Mouse (Mus musculus) kidney, postnatal 0 days (tissue): ENCODE data around the gene Sepsecs. TPM values are rescaled to one million over a fixed set of nuclear protein-coding genes. Genes with fewer than 3 reads are reported as not detected.
"Not testable (repeated sequence)": the region's sequence is repeated elsewhere in the genome, so short reads cannot be mapped to it uniquely, and the experiment has no call there.

Experiments used
- ATAC-seq: fragments of 200-750 bp; cut with Nextera tagmentation; replicated peaks from 2 replicates; pipeline ENCODE4 v1.8.0; 2017; ENCODE audit warnings: low read depth, moderate number of reproducible peaks, moderate TSS enrichment, moderate library complexity; ENCODE audit not compliant: low FRiP score
- DNase-seq: peaks from one replicate; pipeline ENCODE4 v3.0.0-alpha.2; 2016; ENCODE audit warnings: low spot score
- H3K27ac ChIP-seq: fragments of 300-500 bp; sonication (generic); 2 replicates; pipeline ENCODE4 v1.5.1; 2014; ENCODE audit warnings: mild to moderate bottlenecking
- H3K27me3 ChIP-seq: fragments of 300-500 bp; sonication (generic); 2 replicates; pipeline ENCODE4 v1.6.1; 2014; ENCODE audit warnings: low read length, mixed read lengths; ENCODE audit not compliant: insufficient read depth
- H3K36me3 ChIP-seq: fragments of 300-500 bp; sonication (generic); 2 replicates; pipeline ENCODE4 v1.6.1; 2014; ENCODE audit warnings: low read length, mixed read lengths; ENCODE audit not compliant: insufficient read depth
- H3K4me1 ChIP-seq: fragments of 300-500 bp; sonication (generic); replicated peaks from 2 replicates; pipeline ENCODE4 v1.6.1; 2014; ENCODE audit warnings: antibody characterized with exemption, low read length, mixed read lengths; ENCODE audit not compliant: insufficient read depth
- H3K4me2 ChIP-seq: fragments of 300-500 bp; sonication (generic); 2 replicates; pipeline ENCODE4 v1.6.1; 2014; ENCODE audit warnings: mild to moderate bottlenecking, low read length, moderate library complexity, mixed read lengths
- H3K4me3 ChIP-seq: fragments of 300-500 bp; sonication (generic); replicated peaks from 2 replicates; pipeline ENCODE4 v1.5.1; 2014; ENCODE audit warnings: low read depth, low read length
- H3K9ac ChIP-seq: fragments of 300-500 bp; sonication (generic); 2 replicates; pipeline ENCODE4 v1.6.1; 2014; ENCODE audit warnings: low read depth, low read length
- H3K9me3 ChIP-seq: fragments of 300-500 bp; sonication (generic); replicated peaks from 2 replicates; pipeline ENCODE4 v1.6.1; 2016; ENCODE audit warnings: low read length, inconsistent platforms, mixed read lengths
- CTCF ChIP-seq: IDR thresholded peaks from 2 replicates; pipeline ENCODE4 v1.5.1; 2016; ENCODE audit warnings: antibody characterized with exemption, low read depth, mild to moderate bottlenecking, moderate library complexity
- WGBS: fragments of 180-500 bp; shearing (Covaris S2); extraction: QIAGEN DNeasy Blood & Tissue Kit; methylation state at CpG from one replicate; pipeline ENCODE4 v1.1.7; 2014; 5-methylcytosine and 5-hydroxymethylcytosine counted together
- polyA plus RNA-seq: library from polyadenylated mRNA; unstranded; fragments of >200 nt; fragmentation: Nextera tagmentation; extraction: Ambion mirVana; gene quantifications from 2 replicates; pipeline ENCODE4 v1.2.1, GENCODE M21; 2015

The Sepsecs gene
- 8.5 and 10.2 TPM in 2 replicates for polyA plus RNA-seq

DNA sequence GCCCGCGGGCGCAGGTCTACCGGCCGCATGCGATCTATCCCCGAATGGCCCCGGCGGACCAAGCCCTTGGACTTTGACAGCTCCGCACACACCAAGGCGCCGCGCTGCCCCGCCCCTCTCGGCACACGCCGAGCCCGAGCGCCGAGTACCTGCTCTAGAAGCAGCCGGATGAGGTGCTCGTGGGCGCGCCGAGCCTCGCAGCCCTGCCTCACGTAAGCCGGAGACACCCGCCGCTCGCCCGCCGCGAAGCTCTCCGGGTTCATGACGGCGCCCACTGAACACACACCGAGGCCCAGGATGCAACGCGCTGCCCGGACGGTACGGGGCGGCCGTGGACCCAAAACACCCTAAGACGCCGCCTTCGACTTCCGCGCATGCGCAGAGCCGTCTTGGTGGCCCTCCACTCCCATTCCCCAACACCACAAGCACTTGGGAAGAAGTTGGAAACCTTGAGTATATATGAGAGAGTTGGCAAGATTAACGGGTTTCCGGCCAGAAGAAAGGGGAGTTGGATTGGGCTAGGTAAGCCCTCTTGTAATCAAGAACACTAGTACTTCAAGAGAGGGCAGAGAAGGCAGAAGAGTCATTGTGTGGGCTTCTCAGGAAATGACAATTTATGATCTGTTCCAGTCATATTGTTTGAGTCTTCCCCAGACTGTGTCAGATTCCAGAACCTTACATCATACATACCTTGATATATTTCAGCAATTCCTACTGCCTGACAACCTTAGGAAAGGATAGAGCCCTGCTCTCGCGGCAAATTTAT, at the start of gene Sepsecs:
Sepsecs (minus strand) TSS at position 283 of the 766 bp plus-strand sequence.
- Histone ChIP-seq H3K9ac (peak within 1 kb of the TSS; percentile 85), H3K9me3 (no peaks in the 10 kb centered on the region), H3K36me3 (0 out of 2 replicates have a peak, but pooled peaks cover 7% of the 10 kb centered on the region), H3K4me3 (peak within 1 kb of the TSS; percentile 86), H3K27me3 (no peaks in the 10 kb centered on the region), H3K4me2 (peak within 1 kb of the TSS; percentile 65), H3K27ac (peak within 1 kb of the TSS; percentile 76), H3K4me1 (no peaks in the 10 kb centered on the region)
- TF ChIP-seq CTCF: no peak; the same call in 1 of the 2 replicates
- ATAC-seq (peak; percentile 95), DNase-seq (peak; percentile 96)
- WGBS: 4% methylated on average over 55 of the region's 56 CpGs

DNA sequence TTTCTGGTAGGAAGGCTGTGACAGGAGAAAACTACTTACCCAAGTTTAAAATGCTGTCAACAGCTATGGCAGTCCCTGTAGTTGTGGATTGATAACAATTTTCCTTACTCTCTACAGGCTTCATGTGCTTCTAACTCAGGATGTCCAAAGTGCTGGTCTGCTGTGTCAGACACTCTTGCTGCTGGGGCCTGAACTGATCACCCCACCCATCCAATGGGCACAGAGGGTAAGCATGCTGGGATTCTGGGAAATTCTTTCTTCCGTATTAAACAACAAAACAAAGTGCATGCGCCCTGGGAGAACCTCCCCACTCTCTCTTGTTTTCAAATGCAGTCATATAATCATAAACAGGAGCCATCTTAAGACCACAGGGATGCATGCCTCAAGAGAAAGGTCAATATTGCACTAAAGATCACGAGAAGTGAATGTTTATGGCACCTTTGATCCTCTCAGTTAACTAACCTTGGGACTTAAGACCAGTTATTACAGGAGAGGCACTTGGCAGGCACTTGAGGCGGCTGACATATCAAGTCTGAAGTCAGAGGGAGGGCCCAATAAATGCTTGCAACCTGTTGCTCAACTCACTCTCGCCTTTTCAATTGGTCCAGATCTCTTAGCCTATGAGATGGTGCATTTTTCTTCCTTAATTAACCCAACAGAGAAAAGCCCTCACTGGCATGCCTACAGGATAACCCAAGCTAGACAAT, 47.4 kb upstream of the Sepsecs start:
- no peak overlapping the region for H3K4me2 ChIP-seq
- DNase-seq: no peak
- no peaks in the 10 kb centered on the region for H3K27me3 ChIP-seq
- no peak for ATAC-seq
- WGBS: 73% methylated on average over 5 of the region's 5 CpGs
- H3K4me1 ChIP-seq: no peaks in the 10 kb centered on the region
- no peaks in the 10 kb centered on the region for H3K36me3 ChIP-seq
- no peak for TF ChIP-seq CTCF
- no peak overlapping the region for H3K9ac ChIP-seq
- no peak overlapping the region for H3K27ac ChIP-seq
- no peaks in the 10 kb centered on the region for H3K9me3 ChIP-seq
- H3K4me3 ChIP-seq: no peak overlapping the region

DNA sequence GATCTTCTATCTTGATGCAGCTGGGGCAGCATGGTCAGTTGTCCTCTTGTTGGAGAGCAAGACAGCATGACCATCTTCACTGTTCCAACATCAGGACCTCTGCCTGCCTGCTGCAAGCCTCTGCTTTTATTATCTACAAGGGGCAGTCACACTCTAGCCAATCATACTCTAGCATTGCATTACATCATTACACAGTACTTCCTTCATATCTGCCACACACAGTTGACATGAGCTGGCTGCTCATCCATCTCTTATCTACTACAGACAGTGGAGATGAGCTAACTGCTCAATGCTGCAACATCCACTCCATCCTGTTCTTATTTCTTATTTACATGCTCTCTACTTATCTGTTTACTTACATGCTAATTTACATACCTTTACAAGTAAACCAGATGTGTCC, 43.2 kb upstream of the Sepsecs start:
- no peak overlapping the region for H3K4me3 ChIP-seq
- DNase-seq (no peak), ATAC-seq (no peak)
- H3K27ac ChIP-seq: no peak overlapping the region
- no peaks in the 10 kb centered on the region for H3K27me3 ChIP-seq
- H3K36me3 ChIP-seq: no peaks in the 10 kb centered on the region
- H3K9ac ChIP-seq: no peak overlapping the region
- no peak for TF ChIP-seq CTCF
- H3K4me1 ChIP-seq: no peaks in the 10 kb centered on the region
- no peaks in the 10 kb centered on the region for H3K9me3 ChIP-seq
- H3K4me2 ChIP-seq: no peak overlapping the region

DNA sequence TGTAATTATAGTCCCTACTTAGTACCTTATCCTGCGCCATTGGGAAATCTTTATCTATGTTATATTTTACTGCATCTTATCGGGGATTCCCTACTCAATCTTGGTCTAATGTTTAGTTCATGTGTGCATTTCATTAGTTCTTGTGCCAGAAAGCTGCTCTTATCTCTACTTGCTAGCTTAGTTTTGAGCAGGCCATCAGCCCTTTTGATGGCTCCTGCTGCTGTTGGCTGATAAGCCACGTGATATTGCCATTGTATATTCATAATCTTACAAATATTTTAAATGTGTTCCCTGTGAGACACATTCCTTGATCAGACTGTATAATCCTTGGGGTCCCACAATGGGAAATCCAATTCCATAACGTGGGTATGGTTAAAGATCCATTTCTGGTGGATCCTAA, 35.1 kb upstream of the Sepsecs start:
- Histone ChIP-seq H3K27me3 (no peaks in the 10 kb centered on the region), H3K4me3 (no peak overlapping the region), H3K36me3 (no peaks in the 10 kb centered on the region), H3K9ac (no peak overlapping the region), H3K4me1 (no peaks in the 10 kb centered on the region), H3K27ac (no peak overlapping the region), H3K4me2 (no peak overlapping the region), H3K9me3 (no peaks in the 10 kb centered on the region)
- DNase-seq (no peak), ATAC-seq (no peak)
- WGBS: 77% methylated on average over 4 of the region's 4 CpGs
- TF ChIP-seq CTCF: no peak

DNA sequence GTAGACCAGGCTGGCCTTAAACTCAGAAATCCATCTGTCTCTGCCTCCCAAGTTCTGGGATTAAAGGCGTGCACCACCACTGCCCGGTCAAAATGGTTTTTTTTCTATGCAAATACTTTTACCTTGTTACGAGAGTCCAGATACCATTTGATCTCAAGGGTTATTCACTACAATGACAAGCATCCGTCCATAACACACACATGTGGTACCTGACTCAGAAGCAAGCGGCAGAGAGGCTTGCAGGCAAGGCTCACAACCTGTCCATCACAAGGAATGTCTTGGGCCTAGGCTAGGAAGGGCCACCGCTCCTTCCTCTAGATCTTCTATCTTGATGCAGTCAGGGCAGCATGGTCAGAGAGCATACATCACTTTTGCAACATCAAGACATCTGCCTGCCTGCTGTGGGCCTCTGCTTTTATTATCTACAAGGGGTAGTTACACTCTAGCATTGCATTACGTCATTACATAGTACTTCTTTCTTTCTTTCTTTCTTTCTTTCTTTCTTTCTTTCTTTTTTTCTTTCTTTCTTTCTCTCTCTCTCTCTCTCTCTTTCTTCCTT, 28.5 kb upstream of the Sepsecs start:
- not testable (repeated sequence) for ATAC-seq, H3K4me2 ChIP-seq, H3K4me3 ChIP-seq, H3K9me3 ChIP-seq, H3K27ac ChIP-seq, H3K9ac ChIP-seq, H3K36me3 ChIP-seq, DNase-seq, H3K27me3 ChIP-seq, H3K4me1 ChIP-seq
- 84% methylated on average over 7 of the region's 7 CpGs for WGBS

DNA sequence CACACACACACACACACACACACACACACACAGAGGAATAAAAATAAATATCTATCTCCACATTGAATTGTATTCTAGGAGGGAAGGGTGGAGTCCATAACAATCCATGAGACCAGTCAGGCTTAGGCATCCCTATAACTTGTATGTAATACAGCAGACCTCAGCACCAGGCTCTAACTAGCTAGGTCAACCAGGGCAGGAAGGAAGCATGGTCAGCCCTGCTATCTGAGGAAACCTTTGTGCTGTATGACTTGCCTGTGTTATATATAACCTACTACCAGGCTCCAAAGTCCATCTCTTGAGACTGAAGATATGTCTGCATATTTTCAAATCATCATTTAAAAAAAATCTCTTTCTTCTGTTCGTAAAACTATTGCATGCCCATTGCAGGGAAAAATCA, 27.8 kb upstream of the Sepsecs start:
- no peak overlapping the region for H3K4me3 ChIP-seq
- 87% methylated on average over 1 of the region's 1 CpGs for WGBS
- ATAC-seq (no peak), DNase-seq (no peak)
- no peak overlapping the region for H3K27ac ChIP-seq
- TF ChIP-seq CTCF: no peak
- H3K4me2 ChIP-seq: no peak overlapping the region
- H3K4me1 ChIP-seq: no peaks in the 10 kb centered on the region
- no peaks in the 10 kb centered on the region for H3K27me3 ChIP-seq
- no peaks in the 10 kb centered on the region for H3K9me3 ChIP-seq
- no peak overlapping the region for H3K9ac ChIP-seq
- H3K36me3 ChIP-seq: no peaks in the 10 kb centered on the region
